Mouse (Mus musculus) cortical plate, adult 2 months (tissue): Measurements from ENCODE around the gene Gm10645.

Experiments used
- CTCF ChIP-seq: fragments of 200-500 bp; IDR thresholded peaks from 2 replicates; pipeline ENCODE4 v1.5.1; 2011; ENCODE audit warnings: mild to moderate bottlenecking, control low read depth, low read length; ENCODE audit not compliant: insufficient read depth; ENCODE audit errors: extremely low read depth
- POLR2A ChIP-seq: fragments of 200-500 bp; IDR thresholded peaks from 2 replicates; pipeline ENCODE4 v1.6.1; 2011; ENCODE audit warnings: mild to moderate bottlenecking, low read length, control low read depth; ENCODE audit not compliant: insufficient read depth; ENCODE audit errors: extremely low read depth

- TF ChIP-seq POLR2A (no peak), CTCF (no peak)
Measured at GRCm38 (mm10) chr8:83170894-83171293, 4.9 kb upstream of the Gm10645 start.
